Mouse (Mus musculus) hindbrain, embryonic 11.5 days (tissue): ENCODE results near the gene Copa. TPM values are rescaled to one million over a fixed set of nuclear protein-coding genes. Genes with fewer than 3 reads are reported as not detected.

ENCODE experiments used
- ATAC-seq: fragments of 200-750 bp; cut with Nextera tagmentation; 2 replicates; pipeline ENCODE4 v1.8.0; 2017; ENCODE audit warnings: mild to moderate bottlenecking, moderate TSS enrichment, moderate library complexity; ENCODE audit not compliant: low FRiP score
- DNase-seq: peaks from one replicate; pipeline ENCODE4 v3.0.0-alpha.2; 2015; ENCODE audit warnings: low spot score
- H3K27ac ChIP-seq: fragments of 300-500 bp; sonication (generic); 2 replicates; pipeline ENCODE4 v1.5.1; 2014; ENCODE audit warnings: mild to moderate bottlenecking, low read depth, low read length
- H3K27me3 ChIP-seq: fragments of 300-500 bp; sonication (generic); 2 replicates; pipeline ENCODE4 v1.6.1; 2014; ENCODE audit warnings: mild to moderate bottlenecking, low read length, moderate library complexity, mixed read lengths; ENCODE audit not compliant: control insufficient read depth, insufficient read depth
- H3K36me3 ChIP-seq: fragments of 300-500 bp; sonication (generic); 2 replicates; pipeline ENCODE4 v1.6.1; 2014; ENCODE audit warnings: mild to moderate bottlenecking, low read length, moderate library complexity, mixed read lengths; ENCODE audit not compliant: control insufficient read depth, insufficient read depth
- H3K4me1 ChIP-seq: fragments of 300-500 bp; sonication (generic); replicated peaks from 2 replicates; pipeline ENCODE4 v1.6.1; 2014; ENCODE audit warnings: low read length, mixed read lengths; ENCODE audit not compliant: control insufficient read depth, insufficient read depth
- H3K4me2 ChIP-seq: fragments of 300-500 bp; sonication (generic); replicated peaks from 2 replicates; pipeline ENCODE4 v1.6.1; 2014; ENCODE audit warnings: mild to moderate bottlenecking, low read depth, low read length
- H3K4me3 ChIP-seq: fragments of 300-500 bp; sonication (generic); 2 replicates; pipeline ENCODE4 v1.5.1; 2014; ENCODE audit warnings: low read depth, low read length
- H3K9ac ChIP-seq: fragments of 300-500 bp; sonication (generic); 2 replicates; pipeline ENCODE4 v1.6.1; 2014; ENCODE audit warnings: low read depth, low read length
- H3K9me3 ChIP-seq: fragments of 300-500 bp; sonication (generic); 2 replicates; pipeline ENCODE4 v1.6.1; 2016; ENCODE audit warnings: low read length; ENCODE audit not compliant: control insufficient read depth
- WGBS: fragments of 180-500 bp; shearing (Covaris S2); extraction: QIAGEN DNeasy Blood & Tissue Kit; methylation state at CpG from one replicate; pipeline ENCODE4 v1.1.7; 2014; 5-methylcytosine and 5-hydroxymethylcytosine counted together
- polyA plus RNA-seq: library from polyadenylated mRNA; unstranded; fragments of >200 nt; fragmentation: Nextera tagmentation; extraction: Ambion mirVana; gene quantifications from 2 replicates; pipeline ENCODE4 v1.2.1, GENCODE M21; 2014

Gene Copa
- polyA plus RNA-seq = 154 and 191 TPM in 2 replicates

- Histone ChIP-seq H3K27me3 (no peaks in the 10 kb centered on the region), H3K4me3 (peak within 1 kb of the TSS; percentile 77), H3K9ac (peak within 1 kb of the TSS; percentile 92), H3K36me3 (peaks cover 3% of the 10 kb centered on the region; the same call in 1 of the 2 replicates), H3K4me2 (peak within 1 kb of the TSS; percentile 56), H3K27ac (peak within 1 kb of the TSS; percentile 83), H3K9me3 (no peaks in the 10 kb centered on the region), H3K4me1 (no peaks in the 10 kb centered on the region)
- DNase-seq (peak; percentile 96), ATAC-seq (peak; percentile 98)
- WGBS = under 1% methylated on average over 38 of the region's 40 CpGs
Measured at GRCm38 (mm10) chr1:172082101-172082898, at the start of gene Copa, which contains the start of gene Ncstn. Copa (plus strand) TSS chr1:172082529. Ncstn (minus strand) TSS chr1:172082795.

DNA sequence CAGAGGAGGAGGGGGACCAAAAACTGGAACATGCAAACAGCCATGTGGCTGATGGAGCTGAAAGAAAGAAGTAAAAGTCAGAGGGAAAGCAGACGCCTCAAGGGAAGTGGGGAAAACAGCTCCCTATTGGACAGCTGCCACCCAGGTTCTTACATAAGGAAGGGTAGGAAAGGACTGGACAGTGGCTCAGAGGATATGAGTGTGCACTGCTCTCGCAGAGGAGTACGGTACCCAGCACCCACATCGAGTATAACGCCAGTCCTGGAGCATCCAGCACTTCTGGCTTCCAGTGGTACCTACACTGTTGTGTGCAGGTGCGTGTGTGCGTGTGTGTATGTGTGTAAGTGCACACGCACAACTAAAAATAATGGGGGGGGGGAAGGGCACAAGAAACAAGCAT is 35.9 kb upstream of the Copa start:
- peaks cover 12% of the 10 kb centered on the region for H3K4me1 ChIP-seq
- DNase-seq = no peak
- 72% methylated on average over 8 of the region's 8 CpGs for WGBS
- no peak overlapping the region for H3K27ac ChIP-seq
- H3K36me3 ChIP-seq = no peaks in the 10 kb centered on the region
- no peak overlapping the region for H3K9ac ChIP-seq
- H3K9me3 ChIP-seq = no peaks in the 10 kb centered on the region
- no peak for ATAC-seq
- no peak overlapping the region for H3K4me2 ChIP-seq
- no peak overlapping the region for H3K4me3 ChIP-seq
- H3K27me3 ChIP-seq = no peaks in the 10 kb centered on the region

GRCm38 (mm10) chr1:172046938-172047337 is 35.4 kb upstream of the Copa start:
- ATAC-seq = peak; percentile 11; the same call in 1 of the 2 replicates
- Histone ChIP-seq H3K4me1 (peaks cover 12% of the 10 kb centered on the region), H3K4me2 (no peak overlapping the region), H3K27ac (no peak overlapping the region), H3K27me3 (no peaks in the 10 kb centered on the region), H3K9ac (no peak overlapping the region), H3K4me3 (no peak overlapping the region), H3K36me3 (no peaks in the 10 kb centered on the region), H3K9me3 (no peaks in the 10 kb centered on the region)
- 12% methylated on average over 5 of the region's 5 CpGs for WGBS
- DNase-seq = peak; percentile 92

DNA sequence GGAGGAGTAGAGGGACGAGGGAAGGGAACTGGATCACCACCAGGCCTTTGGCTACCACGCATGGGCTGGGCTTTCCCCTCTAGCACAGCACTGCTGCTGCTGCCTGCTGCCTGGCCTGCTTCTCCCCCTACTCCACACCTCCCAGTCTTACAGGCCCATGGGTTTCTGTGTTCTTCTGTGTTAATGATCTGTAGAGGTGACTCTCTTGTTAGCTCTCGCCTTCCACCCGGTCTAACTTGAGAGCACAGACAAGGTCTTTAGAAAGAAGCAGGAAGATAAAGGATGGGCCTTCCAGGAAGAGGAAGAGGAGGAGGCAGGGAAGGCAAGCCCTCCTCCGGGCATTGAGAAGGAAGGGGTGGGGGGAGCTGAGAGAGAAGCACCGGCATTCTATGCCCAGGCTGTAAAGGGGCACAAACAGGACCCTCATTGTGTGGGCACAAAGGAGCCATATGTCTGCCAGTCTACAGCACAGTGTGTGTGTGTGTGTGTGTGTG is 34.0 kb upstream of the Copa start:
- DNase-seq (peak; percentile 54), ATAC-seq (peak; percentile 64)
- H3K4me2 ChIP-seq = peak overlapping the region; percentile 14; the same call in 1 of the 2 replicates
- peaks cover 12% of the 10 kb centered on the region for H3K4me1 ChIP-seq
- no peak overlapping the region for H3K4me3 ChIP-seq
- H3K36me3 ChIP-seq = no peaks in the 10 kb centered on the region
- no peaks in the 10 kb centered on the region for H3K9me3 ChIP-seq
- peak overlapping the region; percentile 92 for H3K27ac ChIP-seq
- peak overlapping the region; percentile 56 for H3K9ac ChIP-seq
- no peaks in the 10 kb centered on the region for H3K27me3 ChIP-seq
- 16% methylated on average over 6 of the region's 6 CpGs for WGBS

DNA sequence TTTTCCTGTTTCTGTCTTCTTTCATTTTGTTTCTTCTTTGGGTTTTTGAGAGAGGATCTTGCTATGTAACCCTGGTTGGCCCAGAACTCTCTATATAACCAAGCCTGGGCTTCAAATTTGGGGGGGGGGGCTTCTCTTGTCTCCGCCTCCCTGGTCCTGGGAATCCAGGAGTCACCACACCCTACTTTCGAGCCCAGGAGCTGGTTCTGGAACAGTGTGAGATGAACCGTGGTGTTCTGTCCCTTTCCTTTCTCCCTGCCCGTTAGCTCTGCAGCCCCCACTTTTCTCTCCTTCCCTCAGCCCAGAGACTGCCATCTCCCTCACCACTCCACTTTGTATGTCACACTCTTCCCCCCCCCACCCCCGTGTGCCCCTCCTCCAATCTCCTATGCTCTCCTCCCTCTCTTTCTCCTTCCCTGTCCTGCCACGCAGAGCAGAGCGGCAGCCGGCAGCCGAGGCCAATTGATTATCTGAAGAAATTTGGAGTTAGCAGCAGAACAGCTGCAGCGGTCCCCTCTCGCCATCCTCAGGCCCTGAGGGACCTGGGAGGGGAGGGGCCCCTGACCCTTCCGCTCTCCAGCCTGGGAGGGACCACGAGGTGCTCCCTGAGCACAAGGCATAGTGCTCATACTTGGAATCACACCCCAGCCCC is 33.1 kb upstream of the Copa start:
- peak; percentile 79 for DNase-seq
- peak overlapping the region; percentile 7 for H3K4me2 ChIP-seq
- H3K4me3 ChIP-seq = no peak overlapping the region
- ATAC-seq = peak; percentile 78
- H3K9me3 ChIP-seq = no peaks in the 10 kb centered on the region
- WGBS = 14% methylated on average over 13 of the region's 13 CpGs
- peaks cover 3% of the 10 kb centered on the region; the same call in 1 of the 2 replicates for H3K27me3 ChIP-seq
- no peaks in the 10 kb centered on the region for H3K36me3 ChIP-seq
- H3K9ac ChIP-seq = peak overlapping the region; percentile 50
- H3K4me1 ChIP-seq = peaks cover 18% of the 10 kb centered on the region
- peak overlapping the region; percentile 92 for H3K27ac ChIP-seq

- H3K4me1 ChIP-seq = peaks cover 18% of the 10 kb centered on the region
- peak overlapping the region; percentile 45; the same call in 1 of the 2 replicates for H3K4me3 ChIP-seq
Measured at GRCm38 (mm10) chr1:172052766-172053279, 29.5 kb upstream of the Copa start.

GRCm38 (mm10) chr1:172053541-172054440 is 28.5 kb upstream of the Copa start:
- H3K9me3 ChIP-seq = no peaks in the 10 kb centered on the region
- peak overlapping the region; percentile 31; the same call in 1 of the 2 replicates for H3K27ac ChIP-seq
- peak overlapping the region; percentile 61 for H3K9ac ChIP-seq
- peak overlapping the region; percentile 72 for H3K4me2 ChIP-seq
- H3K27me3 ChIP-seq = peaks cover 3% of the 10 kb centered on the region; the same call in 1 of the 2 replicates
- 3% methylated on average over 42 of the region's 42 CpGs for WGBS
- peaks cover 19% of the 10 kb centered on the region for H3K4me1 ChIP-seq
- peak overlapping the region; percentile 45 for H3K4me3 ChIP-seq
- ATAC-seq (no peak), DNase-seq (no peak)
- H3K36me3 ChIP-seq = no peaks in the 10 kb centered on the region

More at GRCm38 (mm10) chr1:172052766-172053279, 29.5 kb upstream of the Copa start:
- H3K27ac ChIP-seq = no peak overlapping the region; the same call in 1 of the 2 replicates
- H3K27me3 ChIP-seq = peaks cover 3% of the 10 kb centered on the region; the same call in 1 of the 2 replicates
- H3K9ac ChIP-seq = no peak overlapping the region
- no peaks in the 10 kb centered on the region for H3K36me3 ChIP-seq
- ATAC-seq = no peak
- WGBS = 5% methylated on average over 10 of the region's 10 CpGs
- H3K4me2 ChIP-seq = peak overlapping the region; percentile 72
- H3K9me3 ChIP-seq = no peaks in the 10 kb centered on the region
- DNase-seq = no peak

GRCm38 (mm10) chr1:172056251-172056650 is 26.1 kb upstream of the Copa start:
- Histone ChIP-seq H3K27me3 (peaks cover 3% of the 10 kb centered on the region; the same call in 1 of the 2 replicates), H3K4me3 (peak overlapping the region; percentile 45), H3K27ac (no peak overlapping the region), H3K36me3 (no peaks in the 10 kb centered on the region), H3K4me2 (peak overlapping the region; percentile 37), H3K4me1 (peaks cover 19% of the 10 kb centered on the region), H3K9me3 (no peaks in the 10 kb centered on the region), H3K9ac (peak overlapping the region; percentile 44)
- WGBS = 66% methylated on average over 4 of the region's 4 CpGs
- ATAC-seq = no peak
- DNase-seq = no peak
